Comparison of ENCODE assay signal across 15 mouse cellular contexts in genomic region chr10:7217551-7218127, GRCm38 (mm10).
"Had no signal": no experiment of that assay in that cellular context is flagged by ENCODE, and none has a peak within 500 bp of the region (broad histone marks: within the 10 kb centered on the region; RNA-seq: fewer than 3 reads in every experiment).

No protein-coding gene starts in this region.

- H3K4me3 ChIP-seq: limb, embryonic 12.5 days; liver, embryonic 13.5 days; megakaryocyte, embryonic 14.5 days; midbrain, embryonic 12.5 days; stomach, embryonic 15.5 days had no signal

- ATAC-seq: hindbrain, postnatal 0 days; liver, postnatal 0 days had no signal

- H3K4me2 ChIP-seq: limb, embryonic 12.5 days; liver, embryonic 13.5 days; midbrain, embryonic 12.5 days; stomach, embryonic 15.5 days had no signal

- H3K36me3 ChIP-seq: limb, embryonic 12.5 days; liver, embryonic 13.5 days; midbrain, embryonic 12.5 days; stomach, embryonic 15.5 days had no signal

- H3K27ac ChIP-seq: hindbrain, postnatal 0 days; limb, embryonic 12.5 days; liver, embryonic 13.5 days; macrophage; midbrain, embryonic 12.5 days; stomach, embryonic 15.5 days had no signal

- H3K9me3 ChIP-seq: limb, embryonic 12.5 days; liver, embryonic 13.5 days; megakaryocyte, embryonic 14.5 days; midbrain, embryonic 12.5 days; stomach, embryonic 15.5 days had no signal

- DNase-seq: kidney, postnatal 10 days; layer of hippocampus, adult 9-11 months; layer of hippocampus, postnatal 36 days; liver; liver, embryonic 13.5 days; liver, postnatal 0 days; right cerebral cortex, postnatal 14 days; thymus, adult 2 months; thymus, postnatal 25 days had no signal

- H3K27me3 ChIP-seq: limb, embryonic 12.5 days; liver, embryonic 13.5 days; megakaryocyte, embryonic 14.5 days; midbrain, embryonic 12.5 days; stomach, embryonic 15.5 days had no signal

- H3K9ac ChIP-seq: limb, embryonic 12.5 days; liver, embryonic 13.5 days; liver, postnatal 0 days; midbrain, embryonic 12.5 days; stomach, embryonic 15.5 days had no signal
